Mouse (Mus musculus) forebrain, postnatal 0 days (tissue): ENCODE results near the gene Dand5. TPM values are rescaled to one million over a fixed set of nuclear protein-coding genes. Genes with fewer than 3 reads are reported as not detected.

Experiments used
- ATAC-seq: fragments of 200-750 bp; cut with Nextera tagmentation; 2 replicates; pipeline ENCODE4 v1.8.0; 2017; ENCODE audit warnings: mild to moderate bottlenecking, moderate library complexity
- DNase-seq: peaks from one replicate; pipeline ENCODE4 v3.0.0-alpha.2; 2015
- H3K27ac ChIP-seq: fragments of 300-500 bp; sonication (generic); 2 replicates; pipeline ENCODE4 v1.5.1; 2014; ENCODE audit warnings: low read depth, mild to moderate bottlenecking, antibody characterized with exemption, low read length, moderate library complexity, mixed read lengths
- H3K27me3 ChIP-seq: fragments of 300-500 bp; sonication (generic); 2 replicates; pipeline ENCODE4 v1.6.1; 2014; ENCODE audit warnings: mild to moderate bottlenecking, low read length, mixed read lengths; ENCODE audit not compliant: insufficient read depth
- H3K36me3 ChIP-seq: fragments of 300-500 bp; sonication (generic); 2 replicates; pipeline ENCODE4 v1.6.1; 2014; ENCODE audit warnings: mild to moderate bottlenecking, moderate library complexity; ENCODE audit not compliant: insufficient read depth
- H3K4me1 ChIP-seq: fragments of 300-500 bp; sonication (generic); 2 replicates; pipeline ENCODE4 v1.6.1; 2014; ENCODE audit warnings: antibody characterized with exemption; ENCODE audit not compliant: insufficient read depth
- H3K4me2 ChIP-seq: fragments of 300-500 bp; sonication (generic); 2 replicates; pipeline ENCODE4 v1.6.1; 2014; ENCODE audit warnings: low read depth, mild to moderate bottlenecking, moderate library complexity
- H3K4me3 ChIP-seq: fragments of 300-500 bp; sonication (generic); 2 replicates; pipeline ENCODE4 v1.5.1; 2014; ENCODE audit warnings: low read depth, low read length, mixed read lengths
- H3K9ac ChIP-seq: fragments of 300-500 bp; sonication (generic); 2 replicates; pipeline ENCODE4 v1.6.1; 2014; ENCODE audit warnings: mild to moderate bottlenecking
- H3K9me3 ChIP-seq: fragments of 300-500 bp; sonication (generic); 2 replicates; pipeline ENCODE4 v1.6.1; 2016; ENCODE audit warnings: low read length
- CTCF ChIP-seq: sonication (generic); IDR thresholded peaks from 2 replicates; pipeline ENCODE4 v1.5.1; 2016; ENCODE audit warnings: antibody characterized with exemption, control low read depth, low read depth
- WGBS: fragments of 180-500 bp; shearing (Covaris S2); extraction: QIAGEN DNeasy Blood & Tissue Kit; methylation state at CpG from one replicate; pipeline ENCODE4 v1.1.7; 2014; 5-methylcytosine and 5-hydroxymethylcytosine counted together
- polyA plus RNA-seq: library from polyadenylated mRNA; unstranded; fragments of >200 nt; fragmentation: Nextera tagmentation; extraction: Ambion mirVana; gene quantifications from 2 replicates; pipeline ENCODE4 v1.2.1, GENCODE M21; 2015
- total RNA-seq: library from RNA; depleted of rRNA; stranded (reverse); fragments of >200 nt; gene quantifications from 2 replicates; pipeline ENCODE4 v1.2.3, GENCODE M21; 2014

Dand5 gene
- total and polyA plus RNA-seq, 2 experiments from 2014 or later = 6.9 to 10.0 TPM

GRCm38 (mm10) chr8:84846722-84847572 lies 24.3 kb upstream of the Dand5 start, which contains the start of gene Calr:
TSS of gene Calr (minus strand) at chr8:84846934.
- H3K36me3 ChIP-seq = peaks cover 33% of the 10 kb centered on the region
- peak within 1 kb of the TSS; percentile 90 for H3K4me2 ChIP-seq
- H3K27ac ChIP-seq = peak within 1 kb of the TSS; percentile 87
- ATAC-seq = peak; percentile 99
- TF ChIP-seq CTCF = peak; percentile 51
- peak; percentile 100 for DNase-seq
- peak within 1 kb of the TSS; percentile 97 for H3K9ac ChIP-seq
- H3K4me3 ChIP-seq = peak within 1 kb of the TSS; percentile 83
- H3K9me3 ChIP-seq = no peaks in the 10 kb centered on the region
- H3K4me1 ChIP-seq = peaks cover 11% of the 10 kb centered on the region
- WGBS = 1% methylated on average over 55 of the region's 55 CpGs
- H3K27me3 ChIP-seq = no peaks in the 10 kb centered on the region

DNA sequence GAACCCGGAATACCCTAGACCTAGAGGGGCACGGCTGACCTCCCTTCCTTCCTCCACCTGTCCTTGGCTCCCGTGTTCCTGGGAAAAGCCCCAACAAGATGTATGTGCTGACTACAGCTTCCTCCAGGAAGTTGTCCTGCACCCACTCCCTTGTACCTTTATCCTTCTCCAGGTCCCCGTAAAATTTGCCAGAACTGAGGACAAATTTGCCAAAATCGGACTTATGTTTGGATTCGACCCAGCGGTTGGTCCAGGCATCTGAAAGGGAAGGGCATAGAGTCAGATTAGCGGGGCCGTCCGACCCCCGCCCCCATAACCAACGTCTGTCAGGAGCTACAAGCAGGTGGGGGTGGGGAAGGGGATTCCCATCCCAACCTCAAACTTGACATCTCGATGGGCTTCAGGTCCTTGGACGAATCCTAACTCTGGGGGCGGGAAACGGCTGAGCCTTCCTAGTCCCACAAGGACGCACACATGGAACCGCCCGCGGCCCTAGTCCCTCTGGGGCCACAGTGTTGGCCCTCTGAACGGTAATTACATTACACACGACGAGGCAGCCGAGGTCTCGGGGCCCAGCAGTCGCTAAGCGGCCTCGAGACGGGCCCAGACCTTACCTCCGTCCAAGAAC lies 23.6 kb upstream of the Dand5 start:
- under 1% methylated on average over 30 of the region's 30 CpGs for WGBS
- Histone ChIP-seq H3K9me3 (no peaks in the 10 kb centered on the region), H3K27me3 (no peaks in the 10 kb centered on the region), H3K27ac (peak overlapping the region; percentile 87), H3K9ac (peak overlapping the region; percentile 97), H3K4me3 (peak overlapping the region; percentile 83), H3K36me3 (peaks cover 40% of the 10 kb centered on the region), H3K4me1 (peaks cover 11% of the 10 kb centered on the region), H3K4me2 (peak overlapping the region; percentile 90)
- DNase-seq (no peak), ATAC-seq (peak; percentile 23)
- no peak for TF ChIP-seq CTCF

DNA sequence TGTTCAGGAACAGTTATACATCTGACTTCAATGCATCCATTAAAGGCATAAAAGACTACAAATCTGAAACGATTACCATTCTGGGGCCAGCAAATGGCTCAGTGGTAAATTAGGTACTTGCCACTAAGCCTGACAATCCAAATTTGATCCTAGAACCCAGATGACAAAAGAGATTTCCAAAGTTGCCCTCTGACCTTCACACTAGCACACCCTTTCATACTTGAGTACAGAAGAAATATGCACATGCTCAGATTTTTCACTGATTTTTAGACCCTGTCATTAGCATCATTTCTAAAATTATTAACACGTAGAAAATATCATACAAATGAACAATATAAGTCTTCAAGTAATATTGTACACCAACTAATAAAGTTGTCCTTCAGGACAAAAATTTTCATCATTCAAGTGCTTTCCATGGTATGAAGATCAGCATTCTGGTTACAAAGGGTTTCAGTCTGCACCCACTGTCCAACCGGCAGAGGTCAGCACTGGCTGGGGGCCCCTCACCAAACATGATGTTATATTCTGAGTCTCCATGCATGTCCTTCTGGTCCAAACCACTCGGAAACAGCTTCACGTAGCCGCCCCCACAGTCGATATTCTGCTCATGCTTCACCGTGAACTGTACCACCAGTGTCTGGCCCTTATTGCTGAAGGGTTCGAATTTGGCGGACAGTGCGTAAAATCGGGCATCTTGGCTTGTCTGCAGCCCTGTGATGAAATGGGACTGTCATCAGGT lies 22.9 kb upstream of the Dand5 start:
- ATAC-seq = no peak
- no peaks in the 10 kb centered on the region for H3K9me3 ChIP-seq
- peak overlapping the region; percentile 83 for H3K4me3 ChIP-seq
- peak overlapping the region; percentile 90 for H3K4me2 ChIP-seq
- peaks cover 11% of the 10 kb centered on the region for H3K4me1 ChIP-seq
- H3K9ac ChIP-seq = peak overlapping the region; percentile 97
- H3K27ac ChIP-seq = peak overlapping the region; percentile 87
- TF ChIP-seq CTCF = peak; percentile 59
- no peaks in the 10 kb centered on the region for H3K27me3 ChIP-seq
- WGBS = 10% methylated on average over 12 of the region's 12 CpGs
- peak; percentile 31 for DNase-seq
- H3K36me3 ChIP-seq = peaks cover 42% of the 10 kb centered on the region

GRCm38 (mm10) chr8:84844397-84845070 lies 21.9 kb upstream of the Dand5 start:
- Histone ChIP-seq H3K4me2 (peak overlapping the region; percentile 90), H3K4me1 (peaks cover 14% of the 10 kb centered on the region), H3K36me3 (peaks cover 42% of the 10 kb centered on the region), H3K9me3 (no peaks in the 10 kb centered on the region), H3K27me3 (no peaks in the 10 kb centered on the region), H3K27ac (no peak overlapping the region), H3K4me3 (peak overlapping the region; percentile 83; the same call in 1 of the 2 replicates), H3K9ac (no peak overlapping the region)
- WGBS = 92% methylated on average over 9 of the region's 9 CpGs
- TF ChIP-seq CTCF = no peak
- DNase-seq = no peak
- no peak for ATAC-seq

DNA sequence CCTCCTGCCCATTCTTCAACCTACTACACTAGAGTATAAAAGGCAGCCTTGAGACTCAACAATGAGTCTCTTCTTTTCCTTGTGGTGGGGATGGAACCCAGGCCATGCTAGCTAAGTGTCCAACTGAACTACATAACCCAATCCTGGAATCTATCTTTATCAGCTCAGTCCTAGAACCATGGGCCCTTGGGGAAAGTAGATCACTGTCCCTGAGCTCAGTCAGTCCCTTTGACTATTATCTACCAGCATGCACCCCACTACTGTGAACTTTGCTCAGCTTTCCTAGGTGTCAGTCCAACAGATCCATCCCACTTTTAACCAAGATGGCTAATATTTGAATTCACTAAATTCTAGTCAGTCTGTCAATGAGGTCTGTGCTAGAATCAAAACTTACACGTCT lies 18.9 kb upstream of the Dand5 start:
- H3K4me1 ChIP-seq = peaks cover 16% of the 10 kb centered on the region
- H3K27me3 ChIP-seq = no peaks in the 10 kb centered on the region
- TF ChIP-seq CTCF = no peak
- no peaks in the 10 kb centered on the region for H3K9me3 ChIP-seq
- H3K4me2 ChIP-seq = no peak overlapping the region
- no peak for DNase-seq
- WGBS = 72% methylated on average over 1 of the region's 1 CpGs
- H3K4me3 ChIP-seq = no peak overlapping the region
- H3K27ac ChIP-seq = no peak overlapping the region
- H3K9ac ChIP-seq = no peak overlapping the region
- no peak for ATAC-seq
- peaks cover 64% of the 10 kb centered on the region for H3K36me3 ChIP-seq

GRCm38 (mm10) chr8:84840248-84840999 lies 17.8 kb upstream of the Dand5 start, which contains the start of gene Rad23a:
TSS of gene Rad23a (minus strand) at chr8:84840665.
- Histone ChIP-seq H3K4me3 (peak within 1 kb of the TSS; percentile 84), H3K4me2 (peak within 1 kb of the TSS; percentile 85), H3K4me1 (peaks cover 19% of the 10 kb centered on the region), H3K27ac (peak within 1 kb of the TSS; percentile 84), H3K9ac (peak within 1 kb of the TSS; percentile 88), H3K9me3 (no peaks in the 10 kb centered on the region), H3K36me3 (peaks cover 73% of the 10 kb centered on the region), H3K27me3 (no peaks in the 10 kb centered on the region)
- peak; percentile 99 for ATAC-seq
- 2% methylated on average over 54 of the region's 55 CpGs for WGBS
- no peak for TF ChIP-seq CTCF
- peak; percentile 97 for DNase-seq
